Mouse (Mus musculus) inflammation-experienced regulatory T-cells (primary cell): ENCODE results near the gene Smim13. TPM values are rescaled to one million over a fixed set of nuclear protein-coding genes. Genes with fewer than 3 reads are reported as not detected.

Experiments used
- polyA plus RNA-seq, 2 experiments: library from polyadenylated mRNA; unstranded; fragments of 100-300 nt; shearing (Covaris generic); gene quantifications; one replicate each; pipeline ENCODE4 v1.2.1; 2017

Smim13 gene
- polyA plus RNA-seq = 10 to 100 TPM; 10.5 to 12.2 TPM

DNA sequence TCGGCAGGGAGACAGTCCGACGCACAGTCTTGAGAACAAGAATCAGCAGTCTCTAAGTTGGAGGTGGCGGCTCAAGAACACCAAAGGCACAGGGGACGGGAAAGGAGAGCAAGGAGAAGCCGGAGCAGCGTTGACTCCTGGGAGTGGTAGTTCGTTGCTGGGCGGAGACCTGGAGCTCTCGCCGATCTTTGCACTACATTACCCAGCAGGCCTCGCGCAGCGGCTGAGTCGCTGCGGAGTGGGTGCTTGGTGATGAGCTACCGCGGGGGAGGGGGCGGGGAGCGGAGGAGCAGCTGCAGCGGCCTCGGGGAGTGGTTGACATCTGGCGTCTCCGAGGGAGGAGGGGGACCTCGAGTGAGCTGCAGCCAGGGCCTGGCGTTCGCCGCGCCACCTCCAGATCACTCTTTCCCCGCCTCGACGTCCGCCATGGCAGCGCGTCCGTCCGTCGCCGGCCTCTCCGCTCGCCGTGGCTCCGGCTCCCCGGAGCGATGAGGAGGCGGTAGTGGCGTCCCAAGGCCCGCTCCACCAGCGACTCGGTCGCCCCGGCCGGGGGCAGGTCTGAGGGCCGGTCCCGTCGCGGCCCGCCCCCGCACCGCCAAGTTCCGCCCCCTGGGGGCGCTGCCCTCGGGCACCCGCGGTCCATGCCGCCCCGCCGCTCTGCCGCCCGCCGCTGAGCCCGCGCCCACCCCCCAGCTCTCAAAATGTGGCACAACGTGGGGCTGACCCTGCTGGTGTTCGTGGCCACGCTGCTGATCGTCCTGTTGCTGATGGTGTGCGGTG is at the start of gene Smim13:
TSS of gene Smim13 (plus strand) at position 307 of the 780 bp plus-strand sequence.

DNA sequence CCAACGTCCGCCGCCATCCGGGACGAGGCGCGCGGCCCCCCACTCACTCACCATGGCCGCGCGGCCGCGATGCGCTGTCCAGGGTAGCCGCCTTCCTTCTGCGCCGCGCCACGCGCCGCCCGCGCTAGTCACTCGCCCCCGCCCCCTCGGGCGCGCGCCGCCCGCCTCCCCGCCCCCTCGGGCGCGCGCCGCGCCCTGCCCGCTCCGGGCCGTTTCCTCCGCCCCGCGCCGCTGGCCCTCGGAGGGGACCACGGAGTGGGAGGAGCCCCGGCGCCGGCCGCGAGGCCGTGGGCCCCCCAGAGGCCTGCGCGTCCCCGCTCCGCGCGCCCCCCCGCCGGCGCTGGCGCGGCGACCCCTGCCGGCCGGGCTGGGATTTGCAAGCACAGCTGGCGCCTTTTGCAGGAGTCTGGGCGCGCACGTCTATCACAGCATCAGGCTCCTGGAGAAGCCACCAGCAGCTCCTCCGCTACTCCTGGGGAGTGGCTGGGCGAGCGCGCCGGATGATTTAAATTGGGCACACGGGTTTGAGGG is 29.3 kb upstream of the Smim13 start, which contains the start of gene Elovl2:
TSS of gene Elovl2 (minus strand) at position 102 of the 531 bp plus-strand sequence.

DNA sequence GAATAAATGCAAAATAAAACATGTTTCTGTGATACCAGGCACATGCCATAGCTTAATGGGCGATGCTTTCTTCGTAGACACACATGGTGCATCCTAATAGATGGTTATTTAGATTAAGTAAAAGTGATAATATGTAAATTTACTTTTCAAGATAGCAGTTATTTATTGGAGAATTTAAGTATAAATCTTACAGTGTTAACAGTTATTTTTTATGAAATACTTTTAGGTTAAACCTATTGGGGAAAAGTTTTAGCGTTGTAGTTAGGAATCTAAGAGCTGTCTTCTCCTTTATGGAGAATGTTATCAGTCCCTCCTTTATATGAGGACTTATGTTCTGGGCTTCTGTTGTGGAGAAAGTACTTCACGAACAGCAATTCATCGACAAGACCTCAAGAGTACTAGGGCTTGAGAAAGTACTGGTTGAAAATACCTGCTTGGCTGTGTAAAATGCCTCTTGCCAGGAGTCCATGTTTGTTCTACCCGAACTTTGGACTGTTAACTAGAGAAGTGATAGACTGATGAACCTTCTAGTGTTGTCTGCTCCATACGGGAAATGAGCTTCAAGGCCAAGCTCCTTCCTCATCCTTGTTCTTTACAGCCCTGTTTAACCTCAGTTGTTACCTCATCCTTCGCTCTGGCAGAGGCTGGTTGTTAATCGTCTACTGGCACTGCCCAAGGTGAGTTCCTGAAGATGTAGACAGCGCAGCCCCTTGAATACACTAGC is 24.4 kb downstream of the Smim13 start, which contains the start of gene Gm17364:
TSS of gene Gm17364 (minus strand) at position 51 of the 724 bp plus-strand sequence.

Other genes with a start within 250 kb of the Smim13 start
- 100 to 1,000 TPM in 1 of 2 experiments, 10 to 100 TPM in 1; 78.8 to 103 TPM for gene Pak1ip1, start 248.8 kb upstream of the Smim13 start, polyA plus RNA-seq
- 100 to 1,000 TPM; 132 to 145 TPM for gene Tmem14c, start 233.6 kb upstream of the Smim13 start, polyA plus RNA-seq
- 1 to 10 TPM in 1 of 2 experiments, under 1 TPM in 1; 0.12 to 1.1 TPM for gene Mak, start 170.1 kb upstream of the Smim13 start, polyA plus RNA-seq
- gene Gcm2, start 138.8 kb upstream of the Smim13 start, polyA plus RNA-seq = under 1 TPM; 0.18 to 0.76 TPM
- under 1 TPM; 0.42 to 0.83 TPM for gene Sycp2l, start 135.5 kb upstream of the Smim13 start, polyA plus RNA-seq
- under 1 TPM in 1 of 2 experiments, not detected in 1; 0.20 TPM for gene Elovl2, start 29.4 kb upstream of the Smim13 start, polyA plus RNA-seq
- not detected for gene Gm17364, start 24.1 kb downstream of the Smim13 start, polyA plus RNA-seq
- gene Nedd9, start 237.5 kb downstream of the Smim13 start, polyA plus RNA-seq = 100 to 1,000 TPM; 130 to 132 TPM